Mouse (Mus musculus) olfactory bulb, adult 2 months (tissue): ENCODE results near the gene St3gal5. TPM values are rescaled to one million over a fixed set of nuclear protein-coding genes. Genes with fewer than 3 reads are reported as not detected.

Source experiments
- H3K27ac ChIP-seq: fragments of 200-500 bp; 2 replicates; pipeline ENCODE4 v1.5.1; 2012; ENCODE audit warnings: low read depth, low read length; ENCODE audit not compliant: insufficient read depth
- H3K4me1 ChIP-seq: fragments of 200-500 bp; 2 replicates; pipeline ENCODE4 v1.6.1; 2012; ENCODE audit warnings: low read length; ENCODE audit not compliant: control insufficient read depth, insufficient read depth
- H3K4me3 ChIP-seq: fragments of 200-500 bp; 2 replicates; pipeline ENCODE4 v1.5.1; 2012; ENCODE audit warnings: mild to moderate bottlenecking, low read depth, low read length, moderate library complexity; ENCODE audit not compliant: insufficient read depth
- CTCF ChIP-seq: fragments of 200-500 bp; IDR thresholded peaks from 2 replicates; pipeline ENCODE4 v1.5.1; 2012; ENCODE audit warnings: low read depth, mild to moderate bottlenecking, low read length, moderate library complexity; ENCODE audit not compliant: insufficient read depth
- POLR2A ChIP-seq: fragments of 200-500 bp; IDR thresholded peaks from 2 replicates; pipeline ENCODE4 v1.6.1; 2012; ENCODE audit warnings: mild to moderate bottlenecking, low read depth, low read length, moderate library complexity; ENCODE audit not compliant: insufficient read depth
- WGBS: fragments of 180-500 bp; shearing (Covaris S2); methylation state at CpG from one replicate; pipeline ENCODE4 v1.1.7; 2018; 5-methylcytosine and 5-hydroxymethylcytosine counted together
- polyA plus RNA-seq: library from polyadenylated mRNA; stranded (reverse); fragments of >200 nt; gene quantifications from 2 replicates; pipeline ENCODE4 v1.2.4, GENCODE M21; 2012; ENCODE audit warnings: low replicate concordance; ENCODE audit not compliant: missing spikeins, insufficient read depth, insufficient read length

The St3gal5 gene
- polyA plus RNA-seq, 1 experiment = not detected

GRCm38 (mm10) chr6:72179562-72180502, 82.4 kb downstream of the St3gal5 start:
- Histone ChIP-seq H3K4me1 (peaks cover 3% of the 10 kb centered on the region; the same call in 1 of the 2 replicates), H3K4me3 (no peak overlapping the region), H3K27ac (no peak overlapping the region)
- TF ChIP-seq POLR2A (no peak), CTCF (no peak)
- 85% methylated on average over 12 of the region's 12 CpGs for WGBS

- no peak overlapping the region for H3K27ac ChIP-seq
- 95% methylated on average over 5 of the region's 5 CpGs for WGBS
Observed at GRCm38 (mm10) chr6:72184576-72184975, 87.2 kb downstream of the St3gal5 start.

GRCm38 (mm10) chr6:72185893-72186490, 88.6 kb downstream of the St3gal5 start:
- Histone ChIP-seq H3K4me3 (no peak overlapping the region), H3K27ac (no peak overlapping the region), H3K4me1 (peaks cover 10% of the 10 kb centered on the region)
- TF ChIP-seq POLR2A = no peak
- TF ChIP-seq CTCF = peak; percentile 93
- WGBS = 4% methylated on average over 6 of the region's 6 CpGs

More at GRCm38 (mm10) chr6:72184576-72184975, 87.2 kb downstream of the St3gal5 start:
- no peak overlapping the region for H3K4me3 ChIP-seq
- H3K4me1 ChIP-seq = peaks cover 9% of the 10 kb centered on the region
- TF ChIP-seq POLR2A = no peak

GRCm38 (mm10) chr6:72186809-72187208, 89.4 kb downstream of the St3gal5 start:
- no peak for TF ChIP-seq CTCF
- TF ChIP-seq POLR2A = no peak
- WGBS = 91% methylated on average over 6 of the region's 6 CpGs
- Histone ChIP-seq H3K4me3 (no peak overlapping the region), H3K4me1 (peaks cover 10% of the 10 kb centered on the region), H3K27ac (no peak overlapping the region)

- WGBS = 11% methylated on average over 29 of the region's 29 CpGs
- Histone ChIP-seq H3K4me1 (peaks cover 10% of the 10 kb centered on the region), H3K4me3 (no peak overlapping the region), H3K27ac (no peak overlapping the region)
- TF ChIP-seq CTCF (no peak), POLR2A (no peak)
Observed at GRCm38 (mm10) chr6:72189061-72189863, 91.9 kb downstream of the St3gal5 start.

- WGBS = 52% methylated on average over 6 of the region's 6 CpGs
- H3K27ac ChIP-seq = no peak overlapping the region
- TF ChIP-seq POLR2A = no peak
- no peak for TF ChIP-seq CTCF
- peaks cover 10% of the 10 kb centered on the region for H3K4me1 ChIP-seq
- H3K4me3 ChIP-seq = no peak overlapping the region
Observed at GRCm38 (mm10) chr6:72190120-72190519, 92.7 kb downstream of the St3gal5 start.

- TF ChIP-seq POLR2A (no peak), CTCF (no peak)
- peaks cover 10% of the 10 kb centered on the region for H3K4me1 ChIP-seq
- 67% methylated on average over 5 of the region's 5 CpGs for WGBS
- no peak overlapping the region for H3K27ac ChIP-seq
- H3K4me3 ChIP-seq = no peak overlapping the region
Observed at GRCm38 (mm10) chr6:72190577-72190976, 93.2 kb downstream of the St3gal5 start.

GRCm38 (mm10) chr6:72196660-72197059, 99.3 kb downstream of the St3gal5 start:
- Histone ChIP-seq H3K27ac (no peak overlapping the region), H3K4me1 (no peaks in the 10 kb centered on the region), H3K4me3 (no peak overlapping the region)
- WGBS = 85% methylated on average over 3 of the region's 3 CpGs
- TF ChIP-seq CTCF (no peak), POLR2A (no peak)
